Comparison of ENCODE assay signal across 10 mouse cellular contexts in the genomic region with DNA sequence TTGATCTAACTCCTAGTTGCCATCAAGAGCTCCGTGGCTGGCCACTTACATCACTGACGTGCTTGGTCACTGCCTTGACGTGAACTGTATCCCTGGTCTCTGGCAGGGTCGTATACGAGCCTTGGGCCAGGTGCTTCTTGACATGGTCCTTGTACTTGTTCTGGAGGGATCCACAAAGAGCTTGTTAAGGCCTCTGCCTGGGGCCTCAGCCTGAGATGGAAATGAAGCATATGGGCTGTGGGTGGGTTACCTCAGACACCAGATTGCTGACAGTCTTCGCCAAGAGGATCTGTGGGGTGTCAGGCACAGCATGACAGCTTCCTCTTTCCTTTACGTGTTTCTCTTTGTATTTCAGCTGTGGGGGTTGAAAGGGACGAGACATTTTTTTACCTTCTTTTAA.
DNase-seq lines count a peak whose midpoint lies in the region; ATAC-seq lines count a peak whose summit lies in the region.
"Had no signal": no experiment of that assay in that cellular context is flagged by ENCODE, and none has a peak within 500 bp of the region (broad histone marks: within the 10 kb centered on the region; RNA-seq: fewer than 3 reads in every experiment).

No protein-coding gene starts in this region.

- H3K4me3 ChIP-seq in heart, embryonic 12.5 days: no peak overlapping the region
- H3K4me3 ChIP-seq: embryonic facial prominence, embryonic 12.5 days had no signal

- no peak overlapping the region for H3K9ac ChIP-seq in heart, embryonic 12.5 days
- H3K9ac ChIP-seq: embryonic facial prominence, embryonic 12.5 days had no signal

- peak; percentile 16 to 28 for DNase-seq in spleen, adult 18-20 months
- no peak for DNase-seq in spleen, postnatal 14 days (ENCODE audit: low spot score in 2 of 2)
- DNase-seq in frontal cortex, postnatal 14 days (ENCODE audit: low spot score in 2 of 2): peak; percentile 48 to 52
- peak; percentile 77 to 83 for DNase-seq in left cerebral cortex, postnatal 36 days (ENCODE audit: low spot score in 2 of 2)
- peak; percentile 40 for DNase-seq in thymus, postnatal 4 days
- no peak for DNase-seq in neural tube, embryonic 10.5 days (ENCODE audit: extremely low spot score, low spot score)
- no peak for DNase-seq in lung, postnatal 10 days
- DNase-seq: lung, postnatal 4 days had no signal

- no peak overlapping the region for H3K4me2 ChIP-seq in heart, embryonic 12.5 days
- H3K4me2 ChIP-seq: embryonic facial prominence, embryonic 12.5 days had no signal

- H3K27ac ChIP-seq in heart, embryonic 12.5 days (ENCODE audit: poor library complexity, severe bottlenecking): no peak overlapping the region
- H3K27ac ChIP-seq: embryonic facial prominence, embryonic 12.5 days had no signal

- H3K4me1 ChIP-seq in heart, embryonic 12.5 days (replicated peaks): 0 out of 2 replicates have a peak, but pooled peaks cover 3% of the 10 kb centered on the region
- H3K4me1 ChIP-seq: embryonic facial prominence, embryonic 12.5 days had no signal

- no peaks in the 10 kb centered on the region for H3K36me3 ChIP-seq in heart, embryonic 12.5 days
- H3K36me3 ChIP-seq: embryonic facial prominence, embryonic 12.5 days had no signal

- WGBS in heart, embryonic 12.5 days: 57% methylated on average over 8 of the region's 8 CpGs

- intact Hi-C loops in left cerebral cortex, postnatal 36 days (cut with DNase I): no loop called here

- H3K27me3 ChIP-seq in heart, embryonic 12.5 days (replicated peaks): no peaks in the 10 kb centered on the region
- H3K27me3 ChIP-seq: embryonic facial prominence, embryonic 12.5 days had no signal

- no peaks in the 10 kb centered on the region for H3K9me3 ChIP-seq in heart, embryonic 12.5 days (replicated peaks)
- H3K9me3 ChIP-seq: embryonic facial prominence, embryonic 12.5 days had no signal

- no peak for ATAC-seq in heart, embryonic 12.5 days (ENCODE audit: insufficient number of reproducible peaks, low FRiP score)

Comparison
In these comparisons a context has a peak if more than half of its experiments do, and no peak if none do; other contexts are left out.
1. DNase-seq: peak in spleen, adult 18-20 months (2 of 2), frontal cortex, postnatal 14 days (2 of 2), left cerebral cortex, postnatal 36 days (2 of 2) and thymus, postnatal 4 days (single experiment); none in spleen, postnatal 14 days (0 of 2), neural tube, embryonic 10.5 days (single experiment) and lung, postnatal 10 days (single experiment).